ENCODE assay signal across 11 mouse cellular contexts in the genomic region with DNA sequence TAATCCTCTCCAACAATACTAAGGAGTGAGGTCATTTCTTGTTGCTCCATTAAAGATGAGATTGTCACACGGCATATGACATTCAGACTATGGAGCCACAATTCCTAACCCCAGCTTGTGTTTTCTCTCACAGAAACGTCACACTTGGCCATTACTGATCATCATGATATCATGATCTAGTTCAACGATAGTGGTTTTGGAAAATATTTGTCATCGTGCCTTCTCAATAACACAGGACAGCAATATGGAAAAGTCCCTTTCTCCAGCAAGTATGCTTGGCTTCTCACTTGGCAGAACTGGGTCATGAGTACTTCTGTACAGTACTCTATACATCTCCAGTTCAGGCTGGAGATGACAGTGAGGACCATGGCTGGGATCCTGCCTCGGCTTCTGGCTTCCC.
"Had no signal": no experiment of that assay in that cellular context is flagged by ENCODE, and none has a peak within 500 bp of the region (broad histone marks: within the 10 kb centered on the region; RNA-seq: fewer than 3 reads in every experiment).

No protein-coding gene starts in this region.

- DNase-seq: kidney, adult 11 months; kidney, adult 9 months; kidney, postnatal 25 days; layer of hippocampus, adult 9-11 months; liver, embryonic 13.5 days; lung, adult 2 months; thymus, postnatal 25 days had no signal

- H3K9ac ChIP-seq: liver, embryonic 13.5 days; midbrain, embryonic 12.5 days; midbrain, embryonic 15.5 days; stomach, embryonic 15.5 days had no signal

- ATAC-seq: midbrain, embryonic 15.5 days had no signal

- H3K9me3 ChIP-seq: liver, embryonic 13.5 days; midbrain, embryonic 12.5 days; midbrain, embryonic 15.5 days; stomach, embryonic 15.5 days had no signal

- H3K36me3 ChIP-seq: midbrain, embryonic 12.5 days; midbrain, embryonic 15.5 days; stomach, embryonic 15.5 days had no signal

- H3K4me3 ChIP-seq: layer of hippocampus, adult 2 months; liver, embryonic 13.5 days; midbrain, embryonic 12.5 days; midbrain, embryonic 15.5 days; stomach, embryonic 15.5 days had no signal

- H3K27me3 ChIP-seq: liver, embryonic 13.5 days; midbrain, embryonic 12.5 days; midbrain, embryonic 15.5 days; stomach, embryonic 15.5 days had no signal

- H3K27ac ChIP-seq: layer of hippocampus, adult 2 months; liver, embryonic 13.5 days; midbrain, embryonic 12.5 days; midbrain, embryonic 15.5 days; stomach, embryonic 15.5 days had no signal

- H3K4me2 ChIP-seq: liver, embryonic 13.5 days; midbrain, embryonic 12.5 days; midbrain, embryonic 15.5 days; stomach, embryonic 15.5 days had no signal

- H3K4me1 ChIP-seq: midbrain, embryonic 12.5 days; midbrain, embryonic 15.5 days; stomach, embryonic 15.5 days had no signal
